Mouse (Mus musculus) embryonic fibroblast, embryonic 13.5 days (primary cell): ENCODE data around the gene Olfr212.

Experiments used
- CTCF ChIP-seq: IDR thresholded peaks from 2 replicates; pipeline ENCODE4 v1.5.1; 2011; ENCODE audit warnings: mild to moderate bottlenecking, control low read depth, low read length, moderate library complexity, borderline replicate concordance; ENCODE audit not compliant: insufficient read depth
- POLR2A ChIP-seq: IDR thresholded peaks from 2 replicates; pipeline ENCODE4 v1.6.1; 2011; ENCODE audit warnings: low read depth, mild to moderate bottlenecking, control low read depth, low read length, moderate library complexity

- TF ChIP-seq CTCF (no peak), POLR2A (no peak)
Observed at GRCm38 (mm10) chr6:116468081-116468480, 38.2 kb upstream of the Olfr212 start.
